Mouse (Mus musculus) heart, postnatal 0 days (tissue): ENCODE measurements around the gene Nae1. TPM values are rescaled to one million over a fixed set of nuclear protein-coding genes. Genes with fewer than 3 reads are reported as not detected.

ENCODE experiments used
- ATAC-seq: fragments of 200-750 bp; cut with Nextera tagmentation; 2 replicates; pipeline ENCODE4 v1.8.0; 2017; ENCODE audit warnings: low read depth, moderate number of reproducible peaks, moderate library complexity; ENCODE audit not compliant: insufficient read depth
- DNase-seq: peaks from one replicate; pipeline ENCODE4 v3.0.0-alpha.2; 2016; ENCODE audit warnings: low spot score
- H3K27ac ChIP-seq: fragments of 300-500 bp; sonication (generic); 2 replicates; pipeline ENCODE4 v1.5.1; 2014; ENCODE audit warnings: low read depth, mild to moderate bottlenecking
- H3K27me3 ChIP-seq: fragments of 300-500 bp; sonication (generic); 2 replicates; pipeline ENCODE4 v1.6.1; 2014; ENCODE audit warnings: low read length, mixed read lengths; ENCODE audit not compliant: control insufficient read depth, insufficient read depth
- H3K36me3 ChIP-seq: fragments of 300-500 bp; sonication (generic); replicated peaks from 2 replicates; pipeline ENCODE4 v1.6.1; 2014; ENCODE audit warnings: low read length, mixed read lengths; ENCODE audit not compliant: control insufficient read depth, insufficient read depth
- H3K4me1 ChIP-seq: fragments of 300-500 bp; sonication (generic); 2 replicates; pipeline ENCODE4 v1.6.1; 2014; ENCODE audit warnings: antibody characterized with exemption; ENCODE audit not compliant: control insufficient read depth, insufficient read depth
- H3K4me2 ChIP-seq: fragments of 300-500 bp; sonication (generic); 2 replicates; pipeline ENCODE4 v1.6.1; 2014; ENCODE audit warnings: low read depth, mild to moderate bottlenecking, low read length, moderate library complexity
- H3K4me3 ChIP-seq: fragments of 300-500 bp; sonication (generic); 2 replicates; pipeline ENCODE4 v1.5.1; 2014; ENCODE audit warnings: low read depth, low read length
- H3K9ac ChIP-seq: fragments of 300-500 bp; sonication (generic); replicated peaks from 2 replicates; pipeline ENCODE4 v1.6.1; 2014; ENCODE audit warnings: low read depth, low read length, mixed read lengths
- H3K9me3 ChIP-seq: fragments of 300-500 bp; sonication (generic); replicated peaks from 2 replicates; pipeline ENCODE4 v1.6.1; 2016; ENCODE audit warnings: low read length; ENCODE audit not compliant: control insufficient read depth
- CTCF ChIP-seq: IDR thresholded peaks from 2 replicates; pipeline ENCODE4 v1.5.1; 2016; ENCODE audit warnings: antibody characterized with exemption, control low read depth, low read depth
- EP300 ChIP-seq: IDR thresholded peaks from 2 replicates; pipeline ENCODE4 v1.6.1; 2016; ENCODE audit warnings: antibody characterized with exemption, low read depth
- WGBS: fragments of 180-500 bp; shearing (Covaris S2); extraction: QIAGEN DNeasy Blood & Tissue Kit; methylation state at CpG from one replicate; pipeline ENCODE4 v1.1.7; 2014; 5-methylcytosine and 5-hydroxymethylcytosine counted together
- polyA plus RNA-seq: library from polyadenylated mRNA; unstranded; fragments of >200 nt; fragmentation: Nextera tagmentation; extraction: Ambion mirVana; gene quantifications from 2 replicates; pipeline ENCODE4 v1.2.1, GENCODE M21; 2015
- total RNA-seq: library from RNA; depleted of rRNA; stranded (reverse); fragments of >200 nt; gene quantifications from 2 replicates; pipeline ENCODE4 v1.2.3, GENCODE M21; 2014; ENCODE audit warnings: low replicate concordance

The Nae1 gene
- total and polyA plus RNA-seq, 2 experiments from 2014 or later, result 28.9 to 66.3 TPM

DNA sequence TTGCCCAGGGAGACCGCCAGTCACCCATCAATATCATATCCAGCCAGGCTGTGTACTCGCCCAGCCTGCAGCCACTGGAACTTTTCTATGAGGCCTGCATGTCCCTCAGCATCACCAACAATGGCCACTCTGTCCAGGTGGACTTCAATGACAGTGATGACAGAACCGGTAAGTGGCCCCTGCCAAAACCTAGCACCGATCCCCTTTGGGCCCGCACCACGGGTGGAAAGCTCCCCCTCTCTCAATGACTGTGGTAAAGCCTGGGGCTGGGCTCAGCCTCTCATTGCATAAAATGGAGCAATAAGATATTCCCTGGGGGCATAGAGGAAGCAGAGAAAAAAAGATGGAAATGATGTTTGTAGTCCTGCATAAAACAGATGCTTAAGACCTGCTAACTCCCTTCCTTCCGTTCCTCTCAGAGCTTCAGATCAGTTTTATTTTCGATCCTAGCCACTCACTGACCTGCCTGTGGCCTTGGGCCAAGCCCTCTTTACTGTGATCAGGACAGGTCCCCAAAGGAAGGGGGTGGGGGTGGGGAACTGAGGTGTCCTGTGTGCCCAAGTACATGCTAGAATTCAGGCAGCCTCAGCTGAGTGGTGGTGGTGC, 9.1 kb upstream of the Nae1 start:
- Histone ChIP-seq H3K4me3 (no peak overlapping the region), H3K9me3 (no peaks in the 10 kb centered on the region), H3K27me3 (peaks cover 48% of the 10 kb centered on the region), H3K4me2 (no peak overlapping the region), H3K36me3 (no peaks in the 10 kb centered on the region), H3K27ac (no peak overlapping the region), H3K4me1 (peaks cover 9% of the 10 kb centered on the region; the same call in 1 of the 2 replicates), H3K9ac (no peak overlapping the region)
- WGBS, result 78% methylated on average over 8 of the region's 8 CpGs
- no peak for DNase-seq
- no peak for TF ChIP-seq CTCF
- 0 out of 2 replicates have a peak, but pooled peaks have one; percentile 32 for TF ChIP-seq EP300
- no peak for ATAC-seq

GRCm38 (mm10) chr8:104542160-104542559, 7.7 kb upstream of the Nae1 start:
- no peak overlapping the region for H3K27ac ChIP-seq

GRCm38 (mm10) chr8:104541515-104541880, 7.1 kb upstream of the Nae1 start:
- H3K4me1 ChIP-seq, result peaks cover 9% of the 10 kb centered on the region; the same call in 1 of the 2 replicates
- DNase-seq (no peak), ATAC-seq (0 out of 2 replicates have a peak, but pooled peaks have one; percentile 6)
- TF ChIP-seq EP300, result no peak
- no peak for TF ChIP-seq CTCF
- no peak overlapping the region for H3K27ac ChIP-seq
- H3K4me3 ChIP-seq, result peak overlapping the region; percentile 56
- peaks cover 54% of the 10 kb centered on the region for H3K27me3 ChIP-seq
- WGBS, result 13% methylated on average over 8 of the region's 8 CpGs
- H3K4me2 ChIP-seq, result peak overlapping the region; percentile 93
- no peaks in the 10 kb centered on the region for H3K9me3 ChIP-seq
- H3K36me3 ChIP-seq, result no peaks in the 10 kb centered on the region
- 0 out of 2 replicates have a peak overlapping the region, but pooled peaks have one; percentile 12 for H3K9ac ChIP-seq

More at GRCm38 (mm10) chr8:104542160-104542559, 7.7 kb upstream of the Nae1 start:
- Histone ChIP-seq H3K9me3 (no peaks in the 10 kb centered on the region), H3K4me1 (peaks cover 9% of the 10 kb centered on the region; the same call in 1 of the 2 replicates), H3K27me3 (peaks cover 54% of the 10 kb centered on the region), H3K9ac (no peak overlapping the region), H3K36me3 (no peaks in the 10 kb centered on the region), H3K4me3 (peak overlapping the region; percentile 17; the same call in 1 of the 2 replicates), H3K4me2 (peak overlapping the region; percentile 93)
- DNase-seq, result no peak
- 15% methylated on average over 11 of the region's 11 CpGs for WGBS
- TF ChIP-seq EP300 (no peak), CTCF (no peak)
- ATAC-seq, result no peak

DNA sequence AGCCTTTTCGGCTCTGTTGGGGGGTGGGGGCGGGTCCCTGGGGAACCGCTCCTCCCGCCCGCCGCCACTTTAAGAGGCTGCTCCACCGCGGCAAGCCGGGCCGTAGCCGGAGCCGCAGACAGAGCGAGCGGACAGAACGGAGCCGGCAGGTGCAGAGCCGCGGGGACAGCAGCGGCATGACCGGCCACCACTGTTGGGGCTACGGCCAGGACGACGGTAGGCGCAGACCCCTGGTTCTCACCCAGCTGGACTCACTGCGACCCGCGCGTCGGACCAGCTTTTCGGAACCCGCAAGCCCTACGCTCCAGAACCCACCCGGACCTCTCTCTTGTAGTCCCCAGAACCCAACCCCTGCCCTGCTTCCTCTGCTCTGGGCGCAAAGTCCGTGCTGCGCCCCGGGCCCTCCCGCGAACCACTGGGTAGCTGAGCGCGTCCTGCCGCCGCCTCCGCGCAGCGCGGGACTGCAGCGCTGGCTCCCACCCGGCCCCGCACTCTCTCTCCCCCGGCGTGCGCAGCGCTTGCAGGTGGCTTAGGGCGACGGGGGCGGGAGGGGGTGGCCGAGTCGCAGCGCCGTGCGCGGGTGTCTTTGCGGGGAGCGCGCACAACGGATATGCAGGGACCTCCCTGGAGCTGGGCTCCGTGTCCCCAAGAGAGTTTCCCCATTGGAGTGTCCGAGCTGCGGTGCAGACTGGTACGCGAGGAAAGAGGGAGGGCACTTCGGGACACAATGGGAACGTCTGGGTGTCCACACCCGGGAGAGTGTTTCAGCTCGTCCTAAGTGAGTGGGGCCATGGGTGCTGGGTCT, 6.5 kb upstream of the Nae1 start:
- peak overlapping the region; percentile 12; the same call in 1 of the 2 replicates for H3K9ac ChIP-seq
- H3K4me3 ChIP-seq, result peak overlapping the region; percentile 56
- no peaks in the 10 kb centered on the region for H3K9me3 ChIP-seq
- DNase-seq, result no peak
- peak overlapping the region; percentile 93 for H3K4me2 ChIP-seq
- peaks cover 54% of the 10 kb centered on the region for H3K27me3 ChIP-seq
- H3K4me1 ChIP-seq, result peaks cover 9% of the 10 kb centered on the region; the same call in 1 of the 2 replicates
- no peaks in the 10 kb centered on the region for H3K36me3 ChIP-seq
- under 1% methylated on average over 67 of the region's 76 CpGs for WGBS
- peak; percentile 48; the same call in 1 of the 2 replicates for ATAC-seq
- TF ChIP-seq CTCF, result no peak
- no peak for TF ChIP-seq EP300
- no peak overlapping the region for H3K27ac ChIP-seq

DNA sequence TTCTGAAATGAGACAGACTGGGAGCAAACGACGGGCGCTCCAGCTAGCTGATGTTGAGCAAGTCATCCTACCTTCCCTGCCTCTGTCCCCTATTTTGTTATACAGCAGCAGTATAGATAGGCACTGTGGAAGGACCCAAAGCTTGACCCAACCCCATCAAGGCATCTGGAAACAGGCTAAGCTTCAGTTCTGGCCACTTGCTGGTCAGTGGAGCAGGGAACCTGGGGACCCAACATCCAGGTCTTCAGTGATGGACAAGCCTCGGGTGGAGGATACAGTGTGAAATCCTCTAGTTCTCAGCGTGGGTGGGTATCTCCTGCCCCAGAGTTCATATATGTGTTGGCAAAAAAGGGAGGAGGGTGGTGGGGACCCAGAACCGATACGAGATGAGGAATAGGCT, 5.8 kb upstream of the Nae1 start:
- WGBS, result 49% methylated on average over 7 of the region's 7 CpGs
- no peaks in the 10 kb centered on the region for H3K9me3 ChIP-seq
- H3K36me3 ChIP-seq, result no peaks in the 10 kb centered on the region
- H3K4me1 ChIP-seq, result peaks cover 10% of the 10 kb centered on the region; the same call in 1 of the 2 replicates
- no peak for ATAC-seq
- H3K4me3 ChIP-seq, result peak overlapping the region; percentile 56
- no peak overlapping the region for H3K9ac ChIP-seq
- peak overlapping the region; percentile 93 for H3K4me2 ChIP-seq
- TF ChIP-seq EP300 (no peak), CTCF (no peak)
- DNase-seq, result no peak
- no peak overlapping the region for H3K27ac ChIP-seq
- H3K27me3 ChIP-seq, result peaks cover 54% of the 10 kb centered on the region
